Mouse (Mus musculus) heart, adult 2 months (tissue): ENCODE results near the gene 1700023F06Rik.

Experiments
- CTCF ChIP-seq: fragments of 200-600 bp; IDR thresholded peaks from 2 replicates; pipeline ENCODE4 v1.8.1; 2022; ENCODE audit warnings: antibody characterized with exemption, mild to moderate bottlenecking, moderate library complexity
- EP300 ChIP-seq: fragments of 200-500 bp; IDR thresholded peaks from 2 replicates; pipeline ENCODE4 v1.6.1; 2011; ENCODE audit warnings: low read depth, low read length, control low read depth; ENCODE audit not compliant: insufficient read depth

- TF ChIP-seq CTCF, result no peak
- TF ChIP-seq EP300, result peak; percentile 79
Measured at GRCm38 (mm10) chr11:103175688-103176442, 32.5 kb downstream of the 1700023F06Rik start.
